Mouse (Mus musculus) ES-E14 (cell line): Measurements from ENCODE around the gene Abcc3. TPM values are rescaled to one million over a fixed set of nuclear protein-coding genes. Genes with fewer than 3 reads are reported as not detected.

ENCODE experiments used
- DNase-seq: peaks from one replicate; pipeline ENCODE4 v3.0.0-alpha.2; 2013; ENCODE audit warnings: low read depth, low spot score
- H3K27ac ChIP-seq: 2 replicates; pipeline ENCODE4 v1.5.1; 2012; ENCODE audit warnings: low read depth, mild to moderate bottlenecking, low read length, moderate library complexity, mixed read lengths; ENCODE audit not compliant: poor library complexity, insufficient read depth, severe bottlenecking
- H3K36me3 ChIP-seq: 2 replicates; pipeline ENCODE4 v1.6.1; 2012; ENCODE audit warnings: mild to moderate bottlenecking, low read length, moderate library complexity, mixed read lengths; ENCODE audit not compliant: control insufficient read depth, poor library complexity, insufficient read depth, severe bottlenecking
- H3K4me1 ChIP-seq, 2 experiments: fragments of 150-350 bp in 1 of 2; sonication (generic) in 1 of 2; 2 replicates each; pipeline ENCODE4 v1.6.1; 2012; ENCODE audit warnings: low read length in 2 of 2, mild to moderate bottlenecking in 1 of 2, mixed read lengths in 1 of 2; ENCODE audit not compliant: control insufficient read depth in 2 of 2, insufficient read depth in 2 of 2, poor library complexity in 1 of 2
- H3K4me3 ChIP-seq, 2 experiments: fragments of 150-350 bp in 1 of 2; sonication (generic) in 1 of 2; 2 replicates each; pipeline ENCODE4 v1.5.1; 2012; ENCODE audit warnings: low read length in 2 of 2, low read depth in 1 of 2, mild to moderate bottlenecking in 1 of 2, mixed read lengths in 1 of 2; ENCODE audit not compliant: insufficient read depth in 1 of 2, poor library complexity in 1 of 2, severe bottlenecking in 1 of 2
- H3K9ac ChIP-seq: 2 replicates; pipeline ENCODE4 v1.6.1; 2012; ENCODE audit warnings: low read depth, mild to moderate bottlenecking, low read length, mixed read lengths; ENCODE audit not compliant: poor library complexity, insufficient read depth, severe bottlenecking
- H3K9me3 ChIP-seq: fragments of 150-350 bp; sonication (generic); 2 replicates; pipeline ENCODE4 v1.6.1; 2012; ENCODE audit warnings: low read depth, mild to moderate bottlenecking, low read length; ENCODE audit not compliant: control insufficient read depth, insufficient read depth
- CHD2 ChIP-seq: IDR thresholded peaks from 2 replicates; pipeline ENCODE4 v1.6.1; 2014; ENCODE audit warnings: mild to moderate bottlenecking, low read depth, low read length, inconsistent platforms
- HCFC1 ChIP-seq: IDR thresholded peaks from 2 replicates; pipeline ENCODE4 v1.6.1; 2012; ENCODE audit warnings: low read length, inconsistent platforms, borderline replicate concordance; ENCODE audit not compliant: insufficient read depth
- MAFK ChIP-seq: IDR thresholded peaks from 2 replicates; pipeline ENCODE4 v1.6.1; 2014; ENCODE audit warnings: mild to moderate bottlenecking, low read depth, low read length, inconsistent platforms; ENCODE audit not compliant: insufficient read depth
- ZC3H11A ChIP-seq: IDR thresholded peaks from 2 replicates; pipeline ENCODE4 v1.6.1; 2012; ENCODE audit warnings: low read depth, mild to moderate bottlenecking, inconsistent platforms, low read length, borderline replicate concordance
- ZNF384 ChIP-seq: IDR thresholded peaks from 2 replicates; pipeline ENCODE4 v1.6.1; 2012; ENCODE audit warnings: low read depth, low read length, inconsistent platforms
- in situ Hi-C, 2 experiments: fragments of 600-800 bp; cut with MboI; formaldehyde crosslinking; loops; one replicate each; pipeline ENCODE4 v1.15.1; 2025; ENCODE audit warnings: low sequenced_read_pairs in 2 of 2, inconsistent platforms in 1 of 2; ENCODE audit not compliant: unreplicated experiment in 2 of 2
- total RNA-seq: library from RNA; depleted of rRNA; stranded (reverse); fragments of 300-350 nt; gene quantifications from 2 replicates; pipeline ENCODE4 v1.2.3, GENCODE M21; 2012

Abcc3 gene
- total RNA-seq, 1 experiment: 1.5 TPM

- Histone ChIP-seq H3K36me3 (no peaks in the 10 kb centered on the region), H3K27ac (peak overlapping the region; percentile 96), H3K4me1 (peaks cover 0 to 16% of the 10 kb centered on the region in 2 experiments; a peak in 3 of 4 replicates), H3K9ac (peak overlapping the region; percentile 100), H3K9me3 (no peaks in the 10 kb centered on the region), H3K4me3 (peak overlapping the region; percentile 99)
- in situ Hi-C loops: no loop called here
- TF ChIP-seq CHD2: 0 out of 2 replicates have a peak, but pooled peaks have one; percentile 22
- no peak for TF ChIP-seq MAFK
- DNase-seq: no peak
Measured at GRCm38 (mm10) chr11:94320969-94321930, 71.5 kb downstream of the Abcc3 start.

- no peak overlapping the region for H3K9ac ChIP-seq
- in situ Hi-C loops: no loop called here
- H3K36me3 ChIP-seq: no peaks in the 10 kb centered on the region
- no peak overlapping the region for H3K27ac ChIP-seq
- H3K4me1 ChIP-seq: peaks cover 4 to 21% of the 10 kb centered on the region in 2 experiments
- H3K9me3 ChIP-seq: no peaks in the 10 kb centered on the region
- DNase-seq: no peak
- TF ChIP-seq CHD2: no peak
- TF ChIP-seq HCFC1: no peak
- TF ChIP-seq MAFK: no peak
- no peak for TF ChIP-seq ZNF384
- TF ChIP-seq ZC3H11A: no peak
- H3K4me3 ChIP-seq: no peak overlapping the region; a peak in 1 of 4 replicates
Measured at GRCm38 (mm10) chr11:94318056-94318455, 74.7 kb downstream of the Abcc3 start.

GRCm38 (mm10) chr11:94317515-94317914 lies 75.3 kb downstream of the Abcc3 start:
- in situ Hi-C loops: no loop called here
- TF ChIP-seq ZNF384: no peak
- H3K4me1 ChIP-seq: peaks cover 4 to 17% of the 10 kb centered on the region in 2 experiments
- no peak overlapping the region for H3K27ac ChIP-seq
- no peak overlapping the region for H3K9ac ChIP-seq
- no peaks in the 10 kb centered on the region for H3K9me3 ChIP-seq
- no peak for DNase-seq
- no peak overlapping the region for H3K4me3 ChIP-seq
- no peaks in the 10 kb centered on the region for H3K36me3 ChIP-seq

- H3K9ac ChIP-seq: no peak overlapping the region
- no peak for DNase-seq
- H3K9me3 ChIP-seq: no peaks in the 10 kb centered on the region
- peaks cover 4 to 17% of the 10 kb centered on the region in 2 experiments for H3K4me1 ChIP-seq
- in situ Hi-C loops: no loop called here
- H3K27ac ChIP-seq: no peak overlapping the region
- H3K4me3 ChIP-seq: no peak overlapping the region
- no peaks in the 10 kb centered on the region for H3K36me3 ChIP-seq
- TF ChIP-seq ZNF384 (no peak), ZC3H11A (no peak), MAFK (no peak), CHD2 (no peak), HCFC1 (no peak)
Measured at GRCm38 (mm10) chr11:94317014-94317413, 75.8 kb downstream of the Abcc3 start.

GRCm38 (mm10) chr11:94316528-94316927 lies 76.3 kb downstream of the Abcc3 start:
- TF ChIP-seq CHD2: no peak
- TF ChIP-seq ZNF384: no peak
- TF ChIP-seq MAFK: no peak
- no peak for TF ChIP-seq HCFC1
- TF ChIP-seq ZC3H11A: no peak
- in situ Hi-C loops: no loop called here
- no peak overlapping the region; the same call in 1 of the 2 replicates for H3K9ac ChIP-seq
- peaks cover 4 to 17% of the 10 kb centered on the region in 2 experiments for H3K4me1 ChIP-seq
- DNase-seq: no peak
- H3K36me3 ChIP-seq: no peaks in the 10 kb centered on the region
- H3K27ac ChIP-seq: no peak overlapping the region
- H3K9me3 ChIP-seq: no peaks in the 10 kb centered on the region
- H3K4me3 ChIP-seq: no peak overlapping the region
